Mouse (Mus musculus) embryonic stem cell, embryonic (primary cell): ENCODE results near the gene Parn.

ENCODE experiments used
- CTCF ChIA-PET, 4 experiments: fragments of 300-600 bp in 2 of 4; fragments of 350-600 bp in 2 of 4; sonication (Branson Sonifier 250); formaldehyde crosslinking; loops; one replicate each; lab custom pipeline; 2022; ENCODE audit warnings: inconsistent platforms in 2 of 4; lab: Charles Lee
- POLR2A ChIA-PET, 4 experiments: fragments of 300-600 bp in 2 of 4; fragments of 350-600 bp in 2 of 4; sonication (Branson Sonifier 250); formaldehyde crosslinking; loops; one replicate each; lab custom pipeline; 2022; ENCODE audit warnings: antibody characterized with exemption in 4 of 4, inconsistent platforms in 1 of 4; lab: Charles Lee

Parn gene

GRCm38 (mm10) chr16:13541121-13541747 is 126.7 kb downstream of the Parn start:
- ChIA-PET CTCF (interaction anchor here in 2 of 4 experiments (1.4 to 2.3 kb wide), 4 partner anchors 9 to 101 kb away, joined by 4 to 9 read pairs (median 4); no protein-coding TSS in a partner anchor), POLR2A (interaction anchor here in 2 of 4 experiments (1.2 to 2.9 kb wide), 6 partner anchors 8 to 104 kb away, joined by 3 to 16 read pairs (median 4); no protein-coding TSS in a partner anchor)

GRCm38 (mm10) chr16:13538933-13539648 is 128.9 kb downstream of the Parn start:
- ChIA-PET POLR2A (interaction anchor here in 3 of 4 experiments (0.6 to 2.9 kb wide), 16 partner anchors 8 to 930 kb away, joined by 3 to 16 read pairs (median 4); no protein-coding TSS in a partner anchor), CTCF (interaction anchor here in 2 of 4 experiments (1.0 to 2.3 kb wide), 3 partner anchors 7 to 92 kb away, joined by 3 to 9 read pairs (median 3); no protein-coding TSS in a partner anchor)

GRCm38 (mm10) chr16:13538213-13538932 is 129.6 kb downstream of the Parn start:
- ChIA-PET POLR2A (interaction anchor here in 3 of 4 experiments (0.6 to 2.9 kb wide), 16 partner anchors 8 to 930 kb away, joined by 3 to 16 read pairs (median 4); no protein-coding TSS in a partner anchor), CTCF (interaction anchor here in 1 of 4 experiments (1.0 to 1.1 kb wide), 2 partner anchors 9 to 92 kb away, joined by 3 read pairs; no protein-coding TSS in a partner anchor)

GRCm38 (mm10) chr16:13536404-13536803 is 131.6 kb downstream of the Parn start:
- CTCF ChIA-PET: interaction anchor here in 2 of 4 experiments (0.6 to 0.9 kb wide), 2 partner anchors 82 to 456 kb away, joined by 3 read pairs; no protein-coding TSS in a partner anchor
- POLR2A ChIA-PET: interaction anchor here in 2 of 4 experiments (0.9 to 1.7 kb wide), 6 partner anchors 11 to 131 kb away, joined by 3 to 5 read pairs (median 4); partner anchors contain the start of gene Parn (in 1 of the 2)

DNA sequence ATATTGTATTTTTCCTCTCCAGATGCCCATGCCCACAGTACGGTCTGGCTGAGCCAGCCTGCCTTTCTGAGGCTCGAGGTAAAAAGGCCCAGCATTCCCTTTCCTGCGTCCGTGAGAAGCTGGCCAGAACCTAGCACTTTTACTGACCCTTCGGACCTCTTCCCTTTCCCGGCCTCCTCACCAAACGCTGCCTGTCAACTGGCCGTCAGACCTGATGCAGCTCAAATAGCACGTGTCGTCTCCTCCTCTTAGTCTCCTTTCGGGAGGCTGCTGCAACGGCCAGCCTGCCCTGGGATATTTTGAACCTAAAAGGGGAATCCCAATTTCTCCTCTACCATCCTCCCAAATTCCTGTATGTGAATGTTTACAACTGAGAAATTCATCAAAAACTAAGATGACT is 132.1 kb downstream of the Parn start:
- ChIA-PET POLR2A (interaction anchor here in 2 of 4 experiments (0.7 to 1.5 kb wide), 6 partner anchors 12 to 132 kb away, joined by 3 to 4 read pairs (median 4); partner anchors contain the start of gene Parn (in 1 of the 2)), CTCF (interaction anchor here in 1 of 4 experiments (0.6 kb wide), 1 partner anchor 455 kb away, joined by 3 read pairs; no protein-coding TSS in a partner anchor)

- POLR2A ChIA-PET: interaction anchor here in 2 of 4 experiments (1.1 to 1.7 kb wide), 2 partner anchors 17 to 39 kb away, joined by 3 to 6 read pairs; no protein-coding TSS in a partner anchor
- CTCF ChIA-PET: interaction anchor here (0.6 to 2.8 kb wide), 23 partner anchors 8 to 1105 kb away, joined by 3 to 15 read pairs (median 4); partner anchors contain the start of genes 3110001I22Rik (in 1 of the 4) and Bfar (in 1 of the 4)
These were observed 135.1 kb downstream of the Parn start for GRCm38 (mm10) chr16:13532840-13533239.

GRCm38 (mm10) chr16:13531279-13531678 is 136.7 kb downstream of the Parn start:
- POLR2A ChIA-PET: interaction anchor here in 2 of 4 experiments (0.8 to 1.3 kb wide), 2 partner anchors 94 to 413 kb away, joined by 3 read pairs; no protein-coding TSS in a partner anchor
- CTCF ChIA-PET: interaction anchor here in 3 of 4 experiments (1.1 to 2.8 kb wide), 8 partner anchors 9 to 455 kb away, joined by 3 to 15 read pairs (median 6); no protein-coding TSS in a partner anchor

- CTCF ChIA-PET: no interaction called here
- POLR2A ChIA-PET: interaction anchor here in 1 of 4 experiments (0.9 to 1.1 kb wide), 2 partner anchors 8 to 18 kb away, joined by 3 read pairs; no protein-coding TSS in a partner anchor
These were observed 146.6 kb downstream of the Parn start for GRCm38 (mm10) chr16:13521359-13521758.

DNA sequence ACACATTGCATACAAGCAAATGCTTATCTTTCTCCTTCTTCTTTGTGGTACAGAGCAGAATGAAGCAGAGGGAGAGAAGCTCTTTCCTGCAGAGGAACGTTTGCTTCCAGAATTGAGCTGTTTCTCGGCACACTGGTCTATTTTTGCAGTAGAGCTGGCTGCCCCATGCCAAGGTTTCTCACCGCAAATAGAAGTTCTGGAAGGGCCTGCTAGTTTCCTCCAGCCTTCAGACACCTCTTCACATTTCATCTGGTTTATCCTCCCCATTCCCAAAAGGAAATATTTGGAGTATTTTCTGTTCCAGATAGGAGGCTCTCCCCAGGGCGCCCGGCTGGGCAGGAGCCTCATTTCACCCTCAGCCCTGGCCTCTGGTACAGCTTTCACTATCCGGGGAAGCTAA is 147.7 kb downstream of the Parn start:
- ChIA-PET CTCF (interaction anchor here in 1 of 4 experiments (0.9 to 1.3 kb wide), 2 partner anchors 12 to 120 kb away, joined by 3 read pairs; no protein-coding TSS in a partner anchor), POLR2A (interaction anchor here in 1 of 4 experiments (0.5 kb wide), 1 partner anchor 400 kb away, joined by 4 read pairs; no protein-coding TSS in a partner anchor)

DNA sequence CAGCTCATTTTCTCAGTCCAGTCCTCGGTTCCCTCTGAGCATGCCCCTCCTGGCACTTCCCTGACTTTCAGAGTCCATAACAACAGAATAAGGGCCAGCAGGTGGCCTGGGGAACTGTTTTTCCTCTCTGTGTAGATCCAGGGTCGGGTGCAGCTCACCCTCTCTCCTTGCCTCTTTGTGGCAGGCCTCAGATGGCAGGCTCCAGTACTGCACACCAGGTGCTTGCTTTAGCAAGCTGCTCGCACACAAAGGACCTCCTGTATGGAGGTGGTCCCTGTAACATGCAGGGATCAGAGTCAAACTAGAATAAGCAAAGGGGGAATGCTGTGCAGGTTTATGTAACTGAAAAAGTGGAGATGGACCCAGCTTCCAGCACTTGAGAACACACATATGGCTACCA is 151.8 kb downstream of the Parn start:
- ChIA-PET CTCF (interaction anchor here in 1 of 4 experiments (2.6 kb wide), 1 partner anchor 16 kb away, joined by 7 read pairs; no protein-coding TSS in a partner anchor), POLR2A (interaction anchor here in 1 of 4 experiments (0.6 kb wide), 3 partner anchors 23 to 791 kb away, joined by 3 read pairs; no protein-coding TSS in a partner anchor)

DNA sequence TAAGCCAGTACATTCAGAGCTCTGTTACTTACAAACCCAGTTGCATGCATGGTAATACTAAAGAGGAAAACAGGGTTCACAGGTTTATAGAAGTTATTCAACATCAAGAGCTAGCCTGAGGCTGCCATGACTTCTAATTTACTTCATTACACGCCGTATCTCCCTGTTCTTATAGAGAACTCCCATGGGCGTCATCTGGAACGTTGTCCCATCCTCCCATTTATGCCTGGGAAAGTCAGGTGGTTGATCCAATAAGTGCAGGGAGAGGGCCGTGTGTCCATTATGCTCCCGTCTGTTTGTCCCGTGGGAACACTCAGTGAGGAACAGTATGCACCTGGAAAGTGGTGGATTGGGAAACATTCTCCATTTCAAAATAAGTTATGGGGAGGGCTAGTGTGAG is 152.4 kb downstream of the Parn start:
- ChIA-PET POLR2A (interaction anchor here in 1 of 4 experiments (0.6 kb wide), 1 partner anchor 13 kb away, joined by 4 read pairs; no protein-coding TSS in a partner anchor), CTCF (interaction anchor here in 3 of 4 experiments (0.5 to 2.6 kb wide), 4 partner anchors 14 to 190 kb away, joined by 3 to 11 read pairs (median 6); no protein-coding TSS in a partner anchor)

- ChIA-PET POLR2A (no interaction called here), CTCF (interaction anchor here in 1 of 4 experiments (0.6 kb wide), 1 partner anchor 135 kb away, joined by 3 read pairs; no protein-coding TSS in a partner anchor)
These were observed 162.9 kb downstream of the Parn start for GRCm38 (mm10) chr16:13505055-13505454.

DNA sequence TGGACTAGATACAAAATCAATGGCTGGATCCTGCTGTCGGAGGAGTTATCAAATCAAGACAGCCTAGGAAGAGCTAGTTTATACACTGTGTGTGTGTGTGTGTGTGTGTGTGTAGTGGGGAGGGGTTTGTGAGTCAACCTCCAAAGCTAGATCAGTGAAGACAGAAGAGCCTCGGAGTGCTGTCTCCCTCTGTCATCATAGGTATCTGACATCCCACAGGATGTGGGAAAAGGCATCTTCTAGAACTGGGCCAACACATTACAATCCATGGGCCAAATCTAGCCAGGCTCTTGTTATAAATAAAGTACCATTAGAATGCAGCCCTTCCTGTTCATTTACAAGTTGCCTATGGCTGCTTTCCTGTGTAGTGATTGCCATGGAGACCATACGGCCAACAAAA is 163.5 kb downstream of the Parn start:
- CTCF ChIA-PET: interaction anchor here in 1 of 4 experiments (0.6 kb wide), 1 partner anchor 136 kb away, joined by 3 read pairs; no protein-coding TSS in a partner anchor

GRCm38 (mm10) chr16:13498923-13499322 is 169.0 kb downstream of the Parn start:
- ChIA-PET POLR2A (interaction anchor here in 1 of 4 experiments (1.0 kb wide), 2 partner anchors 8 to 15 kb away, joined by 3 read pairs; no protein-coding TSS in a partner anchor), CTCF (no interaction called here)

More for the DNA sequence above, 163.5 kb downstream of the Parn start:
- POLR2A ChIA-PET: no interaction called here

DNA sequence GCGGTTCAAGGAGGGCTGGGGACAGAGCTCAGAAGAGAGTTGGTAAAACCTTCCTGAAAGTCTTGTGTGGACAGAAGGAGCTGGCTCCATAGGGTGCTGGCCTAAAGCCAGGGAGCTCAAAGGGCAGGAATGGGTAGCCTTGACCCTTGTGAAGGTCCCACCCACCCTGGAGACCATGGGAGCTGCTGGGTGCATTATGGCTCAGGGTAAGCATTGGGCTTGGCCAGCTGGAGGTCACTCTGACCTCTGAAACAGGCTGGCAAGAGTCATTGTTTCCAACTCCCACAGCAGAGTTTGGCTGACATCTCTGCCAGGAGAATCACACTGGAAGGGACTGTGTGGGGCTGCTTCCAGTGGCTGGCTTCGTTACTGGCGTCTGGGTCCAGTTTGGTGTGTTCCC is 174.0 kb downstream of the Parn start:
- CTCF ChIA-PET: interaction anchor here in 2 of 4 experiments (0.5 to 0.6 kb wide), 2 partner anchors 9 to 1105 kb away, joined by 3 to 5 read pairs; no protein-coding TSS in a partner anchor

DNA sequence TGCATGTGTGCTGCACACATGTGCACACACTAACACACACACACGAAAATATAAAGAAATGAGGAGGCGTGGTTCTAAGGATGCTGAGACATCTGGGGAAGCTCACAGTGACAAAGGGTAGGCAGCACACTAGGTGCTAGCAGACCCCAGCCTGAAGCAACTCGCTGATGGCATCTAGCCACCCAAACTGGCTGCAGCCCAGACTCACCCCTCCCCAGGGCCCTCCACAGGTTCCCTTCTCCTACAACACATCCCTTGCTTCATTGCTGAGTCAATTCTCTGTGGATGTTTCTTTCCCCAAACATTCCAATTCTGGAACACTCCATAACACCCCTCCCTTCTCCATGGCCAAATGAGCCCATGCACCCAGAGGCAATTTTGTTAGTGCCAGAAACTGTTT is 175.0 kb downstream of the Parn start:
- POLR2A ChIA-PET: no interaction called here
- CTCF ChIA-PET: no interaction called here

More for the DNA sequence above, 174.0 kb downstream of the Parn start:
- POLR2A ChIA-PET: interaction anchor here in 2 of 4 experiments (0.8 to 1.1 kb wide), 2 partner anchors 8 to 38 kb away, joined by 3 to 6 read pairs; no protein-coding TSS in a partner anchor

- ChIA-PET POLR2A (interaction anchor here in 2 of 4 experiments (0.7 to 1.0 kb wide), 2 partner anchors 8 to 76 kb away, joined by 3 read pairs; no protein-coding TSS in a partner anchor), CTCF (no interaction called here)
These were observed 176.2 kb downstream of the Parn start for GRCm38 (mm10) chr16:13491776-13492175.
